Mouse (Mus musculus): Measurements from ENCODE around the gene Dazap1. TPM values are rescaled to one million over a fixed set of nuclear protein-coding genes. Genes with fewer than 3 reads are reported as not detected.

Gene Dazap1
- polyA plus RNA-seq, 1 experiment = 68.2 TPM

DNA sequence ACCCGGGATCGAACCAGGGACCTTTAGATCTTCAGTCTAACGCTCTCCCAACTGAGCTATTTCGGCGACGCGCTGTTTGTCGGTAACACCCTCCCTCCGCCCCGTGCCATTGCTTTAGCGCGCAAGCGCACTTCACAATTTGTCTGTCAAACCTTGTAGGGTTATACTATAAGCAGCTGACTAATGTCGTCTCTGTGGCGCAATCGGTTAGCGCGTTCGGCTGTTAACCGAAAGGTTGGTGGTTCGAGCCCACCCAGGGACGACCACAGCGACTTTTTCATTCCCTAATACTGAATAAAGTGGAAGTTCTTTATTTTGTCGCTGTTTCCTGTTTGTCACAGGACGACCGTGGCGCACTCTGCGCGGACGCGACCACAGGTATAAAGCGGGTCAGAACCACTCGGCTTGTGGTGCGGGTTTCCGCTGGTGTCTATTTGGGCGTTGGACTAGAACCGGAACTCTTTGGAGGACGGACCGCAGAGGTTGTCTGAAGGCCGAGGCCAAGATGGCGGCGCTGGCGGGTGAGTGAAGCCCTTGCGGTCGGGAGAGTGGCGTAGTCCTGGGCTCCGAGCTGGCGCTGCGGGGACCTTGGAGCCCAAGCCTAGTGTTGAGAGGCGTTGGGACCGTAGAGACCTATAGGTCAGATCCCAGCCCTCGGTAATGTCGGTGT is 12.2 kb upstream of the Dazap1 start, which contains the start of gene Ndufs7:
Ndufs7 (plus strand) TSS at position 151 of the 670 bp plus-strand sequence.
- DNase-seq (ENCODE audit: low spot score) = peak; percentile 94

DNA sequence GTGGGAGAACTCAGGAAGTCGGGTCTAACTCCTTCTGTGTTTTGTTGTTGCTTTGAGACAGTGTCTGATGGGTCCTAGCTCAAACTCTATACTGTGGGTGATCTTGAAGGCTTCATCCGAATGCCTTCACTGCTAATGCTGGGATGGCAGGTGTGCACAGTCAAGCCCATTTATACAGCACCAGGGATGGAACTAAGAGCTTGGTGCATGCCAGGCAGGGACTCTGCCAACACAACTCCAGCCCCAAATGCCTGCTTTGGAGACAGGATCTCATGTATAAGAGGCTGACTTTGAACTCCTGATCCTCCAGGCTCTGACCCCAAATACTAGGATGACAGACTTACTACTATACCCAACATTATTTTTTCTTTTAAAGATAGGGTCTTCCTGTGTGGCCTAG is 11.2 kb upstream of the Dazap1 start:
- no peak for DNase-seq (ENCODE audit: low spot score)

DNA sequence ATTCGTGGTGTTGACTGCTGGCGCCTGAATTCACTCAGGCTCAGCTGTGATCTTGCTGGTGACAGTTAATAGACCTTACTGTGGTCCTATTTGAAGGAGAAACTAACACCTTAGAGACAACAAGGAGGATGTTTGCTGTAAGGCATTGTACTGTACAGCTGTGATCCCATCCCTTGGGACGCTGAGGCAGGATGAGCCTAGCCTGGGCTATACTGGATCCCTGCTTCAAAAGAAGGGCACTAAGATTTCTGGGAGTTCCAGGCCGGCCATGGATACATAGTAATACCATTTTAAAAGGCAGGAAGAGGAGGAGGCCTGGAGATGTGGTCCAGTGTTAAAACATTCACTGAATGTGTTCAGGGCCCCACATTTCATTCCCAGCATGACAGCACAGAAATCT is 10.7 kb upstream of the Dazap1 start:
- no peak for DNase-seq (ENCODE audit: low spot score)

DNA sequence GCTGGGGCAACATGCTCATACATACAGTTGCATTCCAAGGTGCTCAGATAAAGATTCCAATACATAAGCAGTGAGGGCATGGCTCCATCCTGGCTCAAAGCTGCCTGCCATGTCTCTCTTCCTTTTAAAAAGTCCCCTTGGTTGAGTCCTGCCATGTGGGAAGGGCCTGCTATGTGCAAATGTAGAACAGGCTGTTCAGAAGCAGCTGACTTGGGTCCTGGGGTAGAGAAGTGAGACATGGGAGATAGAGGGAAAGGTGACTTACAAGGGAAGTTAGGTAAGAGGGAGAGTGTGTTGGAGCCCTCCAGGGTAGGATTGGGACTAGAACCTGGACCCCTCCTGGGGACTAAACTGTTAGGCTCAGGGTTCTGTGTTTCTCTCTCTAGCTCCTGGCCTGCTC is 9.3 kb upstream of the Dazap1 start:
- no peak for DNase-seq (ENCODE audit: low spot score)

DNA sequence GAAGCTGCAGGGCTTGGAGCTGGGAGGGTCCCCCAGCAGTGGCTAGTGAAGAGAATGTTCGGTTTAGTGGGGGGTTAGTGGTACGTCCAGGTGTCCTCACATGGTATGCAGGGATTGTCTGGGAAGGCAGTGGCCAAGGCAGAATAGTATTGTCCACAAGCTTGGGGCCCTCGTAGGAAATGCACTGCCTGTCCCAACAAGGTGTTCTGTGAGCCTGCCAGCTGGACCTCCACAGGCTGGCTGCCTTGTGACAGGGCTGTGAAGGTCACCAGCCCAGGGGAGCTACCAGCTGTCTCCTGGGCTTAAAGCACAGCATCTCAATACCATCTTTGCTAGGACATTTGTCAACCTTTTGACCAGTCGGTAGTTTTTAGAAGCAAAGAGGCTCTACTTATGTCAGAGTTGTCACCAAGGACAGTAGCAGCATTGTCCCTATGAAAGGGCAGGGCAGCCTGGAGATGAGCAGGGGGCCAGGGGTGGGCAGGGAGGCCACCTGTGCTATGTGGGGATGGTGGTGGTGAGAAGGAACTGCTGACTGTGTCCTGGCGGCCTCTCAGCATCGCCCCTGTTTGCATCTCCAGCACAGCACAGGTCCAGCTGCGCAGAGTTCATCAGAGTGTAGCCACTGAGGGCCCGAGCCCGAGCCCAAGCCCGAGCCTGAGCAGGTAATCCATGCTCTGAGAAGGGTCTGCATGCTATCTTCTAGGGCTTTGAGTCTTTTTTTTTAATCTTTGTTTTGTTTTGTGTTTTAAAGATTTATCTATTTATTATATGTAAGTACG is 8.6 kb upstream of the Dazap1 start:
- no peak for DNase-seq (ENCODE audit: low spot score)

DNA sequence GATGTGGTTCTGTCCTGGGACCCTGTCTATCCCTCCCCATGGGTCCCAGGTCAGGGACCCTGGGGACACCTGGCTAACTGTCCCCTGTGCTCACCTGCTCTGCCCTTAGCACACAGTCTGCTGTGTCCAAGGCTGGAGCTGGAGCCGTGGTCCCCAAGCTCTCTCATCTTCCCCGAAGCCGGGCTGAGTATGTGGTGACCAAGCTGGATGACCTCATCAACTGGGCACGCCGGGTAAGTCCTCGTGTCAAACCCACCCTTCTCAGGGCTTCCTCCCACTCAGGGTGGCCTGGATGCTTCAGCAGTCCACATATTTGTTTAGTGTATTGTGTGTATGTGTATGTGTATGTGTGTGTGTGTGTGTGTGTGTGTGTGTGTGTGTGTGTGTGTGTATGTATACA is 7.7 kb upstream of the Dazap1 start:
- DNase-seq (ENCODE audit: low spot score) = no peak

DNA sequence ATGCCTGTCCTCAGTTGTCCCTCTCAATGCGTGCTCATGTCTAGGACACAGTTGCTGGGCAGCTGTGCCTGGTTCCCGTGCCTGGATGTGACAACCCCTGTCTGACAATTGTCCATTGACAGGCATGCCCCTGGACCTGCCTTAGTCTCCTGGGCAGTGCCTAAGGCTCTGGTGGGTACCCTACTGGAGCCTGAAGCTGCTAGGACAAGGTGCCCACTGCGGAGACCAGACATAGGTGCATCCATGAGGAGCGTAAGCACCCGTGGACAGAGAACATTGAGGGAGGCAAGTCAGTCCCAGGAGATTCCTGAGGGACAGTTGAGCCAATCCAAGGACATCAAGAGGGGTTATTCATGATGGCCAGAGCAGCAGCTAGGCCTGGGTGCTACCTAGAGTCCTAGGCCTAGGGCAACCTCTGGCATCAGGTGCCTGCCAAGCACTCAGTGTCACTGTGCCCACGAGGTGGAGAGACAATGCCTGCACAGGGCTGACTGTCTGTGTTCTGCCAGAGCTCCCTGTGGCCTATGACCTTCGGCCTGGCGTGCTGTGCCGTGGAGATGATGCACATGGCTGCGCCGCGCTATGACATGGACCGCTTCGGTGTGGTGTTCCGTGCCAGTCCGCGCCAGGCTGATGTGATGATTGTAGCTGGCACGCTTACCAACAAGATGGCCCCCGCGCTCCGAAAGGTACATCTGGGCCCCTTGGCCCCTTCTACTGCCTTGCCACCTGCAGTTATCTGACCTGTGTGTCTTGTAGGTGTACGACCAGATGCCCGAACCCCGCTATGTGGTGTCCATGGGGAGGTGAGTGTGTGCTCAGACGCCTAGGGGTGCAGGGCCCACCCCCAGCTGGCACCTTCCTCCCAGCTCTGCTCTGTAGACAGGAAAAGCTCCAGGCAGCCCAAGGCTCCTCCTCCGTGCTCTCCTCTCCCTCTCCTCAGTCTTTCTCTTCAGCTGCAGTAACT is 6.7 kb upstream of the Dazap1 start:
- no peak for DNase-seq (ENCODE audit: low spot score)

DNA sequence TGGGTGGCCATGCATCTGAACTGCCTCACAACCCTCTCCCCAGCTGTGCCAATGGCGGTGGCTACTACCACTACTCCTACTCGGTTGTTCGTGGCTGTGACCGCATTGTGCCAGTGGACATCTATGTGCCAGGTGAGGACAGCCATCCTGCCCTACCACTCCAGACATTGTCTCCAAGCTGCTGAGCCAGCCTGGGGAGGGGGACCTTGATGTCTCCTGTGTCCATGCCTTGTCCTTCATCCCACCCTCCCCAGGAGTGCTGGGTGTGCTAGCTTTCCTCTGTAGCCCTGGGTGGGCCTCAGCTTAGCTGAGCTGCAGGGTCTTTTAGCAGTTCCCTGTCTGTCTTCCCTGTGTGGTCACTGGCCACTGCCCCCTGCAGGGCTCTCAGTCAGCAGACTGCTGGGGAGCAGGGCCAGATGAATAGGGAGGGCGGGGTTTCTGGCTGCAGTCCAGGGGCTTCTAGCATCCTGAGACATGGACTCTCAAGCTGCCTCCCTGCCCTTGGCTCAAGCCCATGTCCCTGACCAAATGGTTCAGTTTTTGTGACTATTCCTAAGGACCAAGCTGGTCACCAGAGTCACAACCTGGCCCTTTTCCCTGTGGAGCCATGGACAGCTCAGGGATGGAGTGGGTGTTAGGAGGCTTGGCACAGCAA is 5.3 kb upstream of the Dazap1 start:
- no peak for DNase-seq (ENCODE audit: low spot score)

DNA sequence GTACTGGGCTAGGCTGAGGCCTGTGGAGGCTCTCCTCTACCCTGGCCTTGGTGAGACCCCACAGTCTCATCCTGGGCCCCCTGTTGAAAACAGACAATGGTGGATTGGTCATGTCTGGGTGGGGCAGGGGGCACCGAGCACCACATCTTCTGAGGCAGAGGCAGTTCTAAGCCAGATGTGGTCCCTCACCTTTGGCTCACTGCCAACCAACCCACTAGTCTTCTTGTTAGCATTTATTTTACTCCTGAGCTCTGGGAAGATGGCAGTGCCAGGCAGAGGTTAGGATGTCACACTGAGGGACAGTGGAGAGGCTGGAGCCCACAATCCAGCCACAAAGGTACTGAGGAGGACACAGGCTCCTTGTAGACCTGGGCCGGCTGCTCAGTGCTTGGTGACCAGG is 3.4 kb upstream of the Dazap1 start:
- DNase-seq (ENCODE audit: low spot score) = no peak

DNA sequence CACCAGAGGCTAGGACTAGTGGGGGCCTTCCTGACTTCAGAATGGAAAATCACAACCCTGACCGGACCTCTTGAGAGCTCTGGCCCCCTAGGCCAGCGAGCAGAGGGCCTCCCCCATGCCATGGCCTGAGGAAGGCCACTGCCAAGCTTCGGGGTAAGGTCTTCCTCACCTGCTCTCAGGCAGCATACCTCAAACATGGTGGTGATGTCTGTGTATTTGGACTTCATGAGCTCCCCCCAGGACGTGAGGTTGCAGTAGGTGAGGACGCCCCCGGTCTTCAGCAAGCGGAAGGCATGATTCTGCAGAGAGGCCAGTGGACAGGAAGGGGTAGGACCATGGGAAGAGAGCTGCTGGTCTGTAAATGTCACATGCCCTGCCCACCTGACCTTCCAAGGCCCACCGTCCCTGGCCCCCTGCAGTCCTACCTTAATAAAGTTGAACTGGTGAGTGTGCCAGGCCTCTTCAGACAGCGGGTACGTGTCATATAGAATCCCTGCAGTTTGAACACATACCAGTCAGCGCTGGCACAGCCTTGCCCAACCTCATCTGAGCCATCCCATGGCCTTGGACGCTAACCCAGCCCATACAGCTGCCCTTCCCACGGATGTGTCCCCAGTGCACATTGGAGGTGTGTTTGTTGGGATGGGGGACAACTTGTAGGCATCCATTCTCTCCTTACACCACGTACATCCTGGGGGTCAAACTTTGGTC is 2.4 kb upstream of the Dazap1 start:
- DNase-seq (ENCODE audit: low spot score) = no peak

DNA sequence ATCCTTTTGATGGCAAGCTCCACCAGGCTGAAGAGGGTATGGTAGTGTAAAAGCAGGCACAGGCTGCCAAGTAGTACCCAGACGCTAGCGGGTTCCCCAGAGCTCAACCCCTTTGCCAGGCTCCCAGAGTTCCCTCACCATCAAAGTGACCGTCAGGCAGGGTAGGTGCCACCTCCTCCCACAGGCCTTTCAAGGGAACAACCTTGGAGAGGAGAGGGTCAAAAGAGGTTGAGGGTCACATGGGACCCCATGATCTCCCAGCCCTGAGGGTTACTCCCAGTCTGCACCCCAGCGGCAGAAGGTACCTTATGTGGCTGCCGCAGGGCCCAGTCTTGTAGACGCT is 1.9 kb upstream of the Dazap1 start:
- no peak for DNase-seq (ENCODE audit: low spot score)

DNA sequence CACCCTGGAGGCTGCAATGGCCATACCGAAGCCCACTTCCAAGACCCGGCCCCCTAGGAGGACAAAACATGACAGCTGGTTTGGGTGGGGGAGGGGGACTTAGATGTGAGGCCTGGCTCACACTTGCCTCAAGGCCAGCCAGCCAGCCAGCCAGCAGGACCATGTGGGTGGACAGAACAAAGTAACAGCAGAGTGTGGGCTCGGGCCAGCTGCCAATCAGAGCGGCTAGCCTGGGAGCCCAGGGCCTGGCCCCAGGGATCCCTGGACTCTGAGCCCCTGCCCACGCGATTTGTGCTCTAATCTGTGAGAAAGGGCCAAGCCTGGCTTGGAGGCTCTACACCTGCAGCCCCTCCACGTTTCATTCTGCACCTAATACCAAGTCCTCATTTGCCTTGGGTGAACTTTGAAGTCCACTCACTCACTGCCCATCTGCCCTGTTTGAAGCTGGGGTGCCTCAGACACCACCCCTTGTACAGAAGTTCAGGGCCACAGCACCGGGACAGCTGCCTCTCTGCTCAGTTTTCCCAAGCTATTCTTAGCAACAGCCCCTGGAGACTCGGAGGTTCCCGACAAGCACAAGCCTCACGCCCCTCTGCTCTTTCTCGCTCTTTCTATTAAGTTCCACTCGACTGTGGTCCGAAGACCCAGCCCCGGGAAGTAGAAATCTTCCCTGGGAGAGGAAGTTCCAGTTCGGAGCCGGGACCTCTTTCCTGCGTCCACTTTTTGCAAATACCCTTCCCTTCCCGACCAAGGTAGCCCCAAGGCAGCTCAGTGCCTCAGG is 1.2 kb upstream of the Dazap1 start:
- DNase-seq (ENCODE audit: low spot score) = no peak

DNA sequence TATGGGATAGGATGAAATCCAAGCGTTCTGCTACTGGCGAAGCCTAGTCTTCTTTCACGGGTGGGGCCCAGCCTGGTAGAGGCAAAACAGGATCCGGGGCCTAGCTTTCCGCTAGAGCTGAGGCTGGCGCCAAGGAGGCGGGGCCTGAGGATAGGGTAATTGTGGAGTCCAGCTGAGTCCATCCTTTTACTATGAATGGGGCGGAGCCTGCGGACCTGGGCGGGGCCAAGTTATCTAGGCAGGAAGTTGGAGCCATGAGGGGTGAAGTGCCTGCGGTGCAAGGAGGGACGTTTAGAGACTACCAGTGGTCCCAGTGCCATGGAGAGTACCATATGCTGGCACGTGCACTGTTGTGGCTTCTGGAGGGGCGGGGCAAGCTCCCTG is 291 bp downstream of the Dazap1 start:
- DNase-seq (ENCODE audit: low spot score) = peak; percentile 88

DNA sequence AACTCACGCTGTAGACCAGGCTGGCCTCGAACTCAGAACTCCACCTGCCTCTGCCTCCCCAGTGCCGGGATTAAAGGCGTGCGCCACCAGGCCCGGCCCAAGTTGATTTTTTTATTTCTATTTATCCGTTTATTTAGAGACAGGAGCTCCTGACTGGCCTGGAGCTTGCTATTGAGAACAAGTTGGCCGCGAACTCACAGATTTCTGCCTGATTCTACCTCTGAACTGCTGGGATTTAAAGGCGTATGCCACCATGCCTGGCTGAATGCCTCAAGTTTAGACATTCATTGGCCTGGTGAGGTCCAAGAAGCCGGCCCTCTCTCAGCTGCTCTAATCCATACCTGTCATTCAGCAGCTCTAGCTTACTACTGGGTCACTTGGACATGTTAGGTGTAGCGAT is 883 bp downstream of the Dazap1 start:
- DNase-seq (ENCODE audit: low spot score) = no peak

DNA sequence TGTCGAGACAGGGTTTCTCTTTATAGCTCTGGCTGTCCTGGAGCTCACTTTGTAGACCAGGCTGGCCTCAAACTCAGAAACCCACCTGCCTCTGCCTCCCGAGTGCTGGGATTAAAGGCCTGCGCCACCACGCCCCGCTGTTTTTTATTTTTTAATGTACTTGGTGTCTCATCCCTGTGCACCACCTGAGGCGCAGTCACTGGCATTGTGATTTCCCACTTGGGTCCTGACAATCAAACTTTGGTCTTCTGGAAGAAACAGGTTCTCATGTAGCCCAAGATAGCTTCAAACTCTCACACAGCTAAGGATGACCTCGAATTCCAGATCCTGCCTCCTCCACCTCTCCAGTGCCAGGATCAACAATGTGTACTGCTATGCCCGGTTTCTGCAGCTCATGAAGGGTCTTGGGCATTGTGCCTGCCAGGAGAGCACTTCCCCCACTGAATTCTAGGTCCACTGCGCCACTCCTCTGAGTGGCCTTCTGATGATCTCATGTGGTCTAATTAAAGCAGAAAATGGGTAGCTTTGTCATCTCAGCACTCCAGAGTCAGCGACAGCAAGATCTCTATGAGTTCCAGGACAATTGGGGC is 1.6 kb downstream of the Dazap1 start:
- DNase-seq (ENCODE audit: low spot score) = no peak

DNA sequence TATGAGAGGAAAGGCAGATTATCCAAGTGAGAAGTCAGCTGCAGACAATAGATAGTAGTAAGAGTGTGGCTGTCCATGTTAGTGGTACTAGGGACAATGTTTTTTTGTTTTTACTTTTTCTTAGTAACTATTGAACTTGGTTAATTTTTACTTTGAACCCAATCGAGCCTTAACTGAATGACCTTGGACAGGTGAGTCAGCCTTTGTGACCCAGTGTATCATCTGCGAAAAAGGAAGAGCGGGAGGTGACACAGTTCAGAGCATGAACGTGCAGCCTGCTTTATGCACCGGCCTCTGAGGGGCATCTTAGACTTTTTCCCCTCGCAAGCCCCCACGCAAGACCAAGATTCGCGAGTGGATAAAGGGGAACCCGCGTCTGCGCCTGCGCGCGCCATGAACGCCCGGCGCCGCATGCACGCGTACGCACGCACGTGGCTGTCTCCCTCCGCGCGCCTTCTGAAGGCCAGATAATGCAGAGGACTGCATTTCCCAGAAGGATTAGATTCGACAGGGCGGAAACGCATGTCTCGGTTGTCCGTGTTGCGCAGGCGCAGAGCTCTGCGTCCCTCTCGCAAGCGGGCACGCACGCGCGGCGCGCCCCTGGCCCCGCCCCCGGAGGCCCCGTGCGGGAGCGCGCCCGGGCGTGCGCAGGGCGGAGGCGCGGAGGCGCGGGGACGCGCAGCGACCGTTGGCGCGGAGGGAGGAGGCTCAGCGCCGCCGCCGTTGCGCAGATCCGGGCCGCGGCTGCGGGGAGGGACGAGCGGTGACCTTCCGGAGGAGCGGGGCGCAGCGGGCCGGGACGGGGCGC is 3.3 kb downstream of the Dazap1 start:
- DNase-seq (ENCODE audit: low spot score) = peak; percentile 98

DNA sequence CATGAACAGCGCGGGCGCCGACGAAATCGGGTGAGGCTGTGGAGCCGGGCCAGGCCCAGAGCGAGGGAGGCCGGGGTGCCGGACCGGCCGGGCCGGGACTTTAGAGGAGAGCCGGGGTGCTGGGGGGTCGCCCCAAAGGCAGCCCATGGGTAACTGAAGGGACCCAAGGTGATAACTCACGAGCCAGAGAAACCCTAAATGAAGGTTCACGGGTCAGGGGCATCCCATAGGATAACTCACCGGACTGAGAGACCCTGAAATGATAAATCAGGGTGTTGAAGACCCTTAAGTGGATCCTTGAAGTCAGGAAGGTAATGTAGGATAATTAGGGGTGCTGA is 3.8 kb downstream of the Dazap1 start:
- DNase-seq (ENCODE audit: low spot score) = no peak

DNA sequence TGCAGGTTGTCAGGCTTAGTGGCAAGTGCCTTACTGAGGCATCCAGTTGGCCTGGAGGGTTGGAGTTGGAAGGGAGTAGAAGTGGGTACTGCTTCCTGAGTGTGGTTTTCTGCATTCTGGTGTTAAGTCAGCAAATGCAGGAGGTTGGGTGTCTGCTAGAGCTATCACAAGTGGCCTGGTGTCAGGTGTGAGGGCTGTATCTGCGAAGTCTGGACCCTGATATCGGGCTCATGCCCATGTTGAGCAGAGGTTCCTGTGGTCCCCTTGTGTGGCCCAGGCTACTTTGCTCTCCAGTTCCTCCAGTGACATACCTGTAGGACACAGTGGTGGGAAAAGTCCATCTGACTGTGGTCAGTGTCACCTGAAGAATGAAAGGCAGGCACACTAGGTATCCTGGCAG is 8.8 kb downstream of the Dazap1 start:
- no peak for DNase-seq (ENCODE audit: low spot score)

DNA sequence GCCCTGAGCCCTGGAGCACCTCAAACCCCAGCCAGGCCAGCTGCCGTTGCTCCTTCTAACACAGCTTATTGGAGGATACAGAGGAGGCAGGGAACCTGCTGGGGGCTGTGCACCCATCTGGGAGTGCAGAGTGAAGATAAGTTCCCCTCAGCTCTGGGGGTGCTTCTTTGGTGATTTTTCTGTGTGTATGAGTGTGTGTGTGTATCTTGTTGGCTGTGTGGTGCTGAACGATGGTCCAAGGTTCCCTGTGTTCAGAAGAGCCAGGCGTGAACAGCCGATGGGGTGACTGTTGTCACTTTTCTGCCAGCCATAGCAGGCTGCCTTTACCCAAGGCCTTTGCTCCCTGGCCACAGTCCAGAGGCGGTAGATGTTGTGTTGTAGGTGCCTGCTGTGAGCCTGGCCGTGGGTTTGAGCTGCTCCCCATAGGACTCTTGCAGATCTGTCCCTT is 9.5 kb downstream of the Dazap1 start:
- DNase-seq (ENCODE audit: low spot score) = no peak

All from urinary bladder, adult 2 months (tissue).